Mouse (Mus musculus): ENCODE data around the gene Coa4. TPM values are rescaled to one million over a fixed set of nuclear protein-coding genes. Genes with fewer than 3 reads are reported as not detected.

Coa4 gene
- polyA plus RNA-seq, 1 experiment from 2014 or later = 21.3 TPM

DNA sequence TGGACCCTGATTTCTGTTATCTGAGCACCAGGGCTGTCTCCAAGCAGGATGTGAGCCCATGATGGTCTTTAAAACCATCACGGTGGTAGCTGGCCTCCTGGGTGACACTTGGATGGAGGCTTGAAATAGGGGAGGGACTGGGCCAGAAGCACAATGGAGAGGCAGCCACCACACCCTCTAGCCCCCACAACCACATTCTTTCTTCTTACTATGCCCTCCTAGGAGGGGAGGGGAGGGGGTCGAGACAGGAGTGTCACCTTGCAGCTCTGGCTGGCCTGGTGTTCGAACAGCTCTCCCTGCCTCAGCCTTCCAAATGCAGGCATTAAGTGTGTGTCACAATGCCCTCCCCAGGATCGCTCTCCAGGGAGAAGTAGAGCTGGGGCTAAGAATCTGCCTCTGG is 39.5 kb upstream of the Coa4 start:
- Histone ChIP-seq H3K36me3 (peaks cover 42% of the 10 kb centered on the region), H3K4me3 (no peak overlapping the region), H3K9me3 (replicated peaks) (no peaks in the 10 kb centered on the region), H3K4me1 (peaks cover 60% of the 10 kb centered on the region), H3K27me3 (ENCODE audit: low read depth, poor library complexity, severe bottlenecking) (peaks cover 5% of the 10 kb centered on the region; the same call in 1 of the 2 replicates), H3K27ac (peak overlapping the region; percentile 88)
- 78% methylated on average over 4 of the region's 4 CpGs for WGBS
- DNase-seq (ENCODE audit: low spot score) = no peak

DNA sequence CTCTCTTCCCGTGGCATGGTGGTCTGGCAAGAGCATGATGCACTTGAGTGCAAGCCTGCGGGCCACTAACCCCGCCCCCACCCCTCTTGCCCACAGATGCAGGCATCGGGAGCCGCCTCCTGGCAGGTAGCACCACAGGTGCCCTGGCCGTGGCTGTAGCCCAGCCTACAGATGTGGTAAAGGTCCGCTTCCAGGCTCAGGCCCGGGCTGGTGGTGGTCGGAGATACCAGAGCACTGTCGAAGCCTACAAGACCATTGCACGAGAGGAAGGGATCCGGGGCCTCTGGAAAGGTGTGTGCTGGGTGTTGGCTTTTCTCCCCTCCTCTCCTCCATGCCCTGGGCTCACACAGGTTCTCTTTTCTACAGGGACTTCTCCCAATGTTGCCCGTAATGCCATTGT is 38.9 kb upstream of the Coa4 start:
- Histone ChIP-seq H3K9me3 (replicated peaks) (no peaks in the 10 kb centered on the region), H3K36me3 (peaks cover 42% of the 10 kb centered on the region), H3K27me3 (ENCODE audit: low read depth, poor library complexity, severe bottlenecking) (no peaks in the 10 kb centered on the region), H3K4me3 (no peak overlapping the region), H3K27ac (no peak overlapping the region), H3K4me1 (peaks cover 54% of the 10 kb centered on the region)
- DNase-seq (ENCODE audit: low spot score) = no peak
- 87% methylated on average over 13 of the region's 13 CpGs for WGBS

DNA sequence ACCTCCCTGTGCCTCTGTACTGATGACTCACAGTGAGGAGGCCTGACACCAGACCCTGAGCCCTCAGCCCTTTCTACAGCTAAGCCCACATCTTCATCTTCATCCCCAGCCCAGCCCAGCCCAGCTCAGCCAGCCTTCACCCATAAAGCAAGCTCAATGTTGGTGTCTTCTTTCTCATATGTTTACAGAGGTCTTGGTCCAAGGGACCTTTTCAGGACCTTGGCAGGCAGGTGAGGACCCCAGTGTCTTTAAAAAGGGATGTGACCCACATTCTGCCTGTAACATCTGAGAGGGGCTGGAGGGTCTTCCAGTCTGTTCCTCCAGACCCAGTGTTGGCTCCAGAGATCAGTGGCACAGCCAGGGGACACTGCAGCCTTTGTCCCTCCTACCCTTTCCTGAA is 37.4 kb upstream of the Coa4 start:
- H3K27me3 ChIP-seq (ENCODE audit: low read depth, poor library complexity, severe bottlenecking) = no peaks in the 10 kb centered on the region
- DNase-seq (ENCODE audit: low spot score) = no peak
- no peak overlapping the region for H3K27ac ChIP-seq
- peaks cover 42% of the 10 kb centered on the region for H3K36me3 ChIP-seq
- H3K4me3 ChIP-seq = no peak overlapping the region
- H3K9me3 ChIP-seq (replicated peaks) = no peaks in the 10 kb centered on the region
- H3K4me1 ChIP-seq = peaks cover 39% of the 10 kb centered on the region

DNA sequence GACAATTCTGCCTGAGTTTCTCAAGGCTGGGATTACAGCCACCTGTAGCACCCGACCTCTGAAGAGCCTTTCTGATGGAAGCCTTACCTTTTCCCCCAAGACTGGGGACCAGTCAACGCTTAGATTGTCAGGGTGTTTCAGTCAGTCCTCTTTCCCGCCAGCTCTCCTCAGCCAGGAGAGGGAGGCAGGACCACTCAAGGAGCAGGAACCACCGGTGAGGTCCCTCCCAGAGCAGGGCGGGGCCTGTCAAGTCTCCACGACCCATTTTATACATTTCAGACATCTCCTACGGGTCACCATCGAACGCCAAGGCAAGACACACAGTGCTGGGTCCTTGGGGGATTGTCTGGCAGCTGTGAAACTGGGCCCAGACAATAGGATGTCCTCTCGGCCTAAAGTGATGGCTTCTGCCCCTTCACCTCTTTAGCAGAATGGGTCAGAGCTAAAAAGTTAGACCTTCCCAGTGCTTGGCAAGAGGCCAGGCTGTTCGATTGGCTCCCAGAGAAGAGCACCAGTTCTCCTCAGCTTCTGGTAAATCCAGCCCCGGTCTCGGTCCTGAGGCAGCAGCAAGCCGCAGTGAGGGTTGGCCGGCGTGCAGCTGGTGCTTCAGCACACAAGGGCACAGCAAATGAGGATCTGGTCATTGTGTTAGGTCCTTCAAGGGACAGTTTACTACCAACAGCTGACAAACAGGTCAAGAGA is 36.4 kb upstream of the Coa4 start:
- Histone ChIP-seq H3K27me3 (ENCODE audit: low read depth, poor library complexity, severe bottlenecking) (no peaks in the 10 kb centered on the region), H3K4me3 (no peak overlapping the region), H3K9me3 (replicated peaks) (no peaks in the 10 kb centered on the region), H3K27ac (peak overlapping the region; percentile 21; the same call in 1 of the 2 replicates), H3K36me3 (peaks cover 42% of the 10 kb centered on the region), H3K4me1 (peaks cover 29% of the 10 kb centered on the region)
- no peak for DNase-seq (ENCODE audit: low spot score)
- WGBS = 79% methylated on average over 16 of the region's 16 CpGs

DNA sequence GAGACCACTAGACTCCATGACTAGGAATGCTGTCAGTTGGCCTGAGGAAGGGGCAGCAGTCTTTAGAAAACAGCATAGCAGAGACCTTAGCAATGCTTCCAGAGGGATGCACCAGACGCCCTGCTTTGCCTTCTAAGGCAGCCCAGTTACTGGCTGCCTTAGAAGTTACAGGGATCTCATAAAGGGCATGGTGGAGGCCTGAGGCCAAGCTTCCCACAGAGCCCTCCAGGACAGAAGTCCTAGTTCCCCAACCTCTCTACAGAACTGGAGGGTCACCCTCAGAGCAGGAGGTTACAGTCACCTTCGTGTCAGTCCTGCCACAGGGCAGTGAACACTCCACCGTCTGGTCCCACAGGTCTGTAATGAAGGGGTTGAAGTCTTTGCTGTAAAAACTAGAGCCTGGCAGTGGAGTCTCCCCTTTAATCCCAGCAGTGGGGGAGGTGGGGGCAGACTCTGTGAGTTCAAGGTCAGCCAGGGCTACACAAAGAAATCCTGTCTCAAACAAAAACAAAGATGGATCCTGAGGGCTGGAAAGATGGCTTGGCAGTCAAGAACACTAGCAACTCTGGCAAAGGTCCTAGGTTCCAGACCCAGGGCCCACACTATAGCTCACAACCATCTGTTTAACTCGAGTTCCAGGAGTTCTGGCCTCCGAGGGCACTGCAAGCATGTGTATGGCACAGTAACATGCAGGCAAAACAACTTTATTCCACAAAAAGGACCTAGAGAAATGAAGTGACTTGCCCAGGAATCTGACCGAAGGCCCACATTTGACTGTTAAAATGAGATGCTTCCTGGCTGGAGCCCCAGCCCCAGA is 35.6 kb upstream of the Coa4 start:
- no peaks in the 10 kb centered on the region for H3K27me3 ChIP-seq (ENCODE audit: low read depth, poor library complexity, severe bottlenecking)
- no peak overlapping the region for H3K27ac ChIP-seq
- 72% methylated on average over 6 of the region's 6 CpGs for WGBS
- peaks cover 21% of the 10 kb centered on the region for H3K4me1 ChIP-seq
- H3K36me3 ChIP-seq = peaks cover 41% of the 10 kb centered on the region
- H3K4me3 ChIP-seq = no peak overlapping the region
- no peaks in the 10 kb centered on the region for H3K9me3 ChIP-seq (replicated peaks)
- DNase-seq (ENCODE audit: low spot score) = no peak

DNA sequence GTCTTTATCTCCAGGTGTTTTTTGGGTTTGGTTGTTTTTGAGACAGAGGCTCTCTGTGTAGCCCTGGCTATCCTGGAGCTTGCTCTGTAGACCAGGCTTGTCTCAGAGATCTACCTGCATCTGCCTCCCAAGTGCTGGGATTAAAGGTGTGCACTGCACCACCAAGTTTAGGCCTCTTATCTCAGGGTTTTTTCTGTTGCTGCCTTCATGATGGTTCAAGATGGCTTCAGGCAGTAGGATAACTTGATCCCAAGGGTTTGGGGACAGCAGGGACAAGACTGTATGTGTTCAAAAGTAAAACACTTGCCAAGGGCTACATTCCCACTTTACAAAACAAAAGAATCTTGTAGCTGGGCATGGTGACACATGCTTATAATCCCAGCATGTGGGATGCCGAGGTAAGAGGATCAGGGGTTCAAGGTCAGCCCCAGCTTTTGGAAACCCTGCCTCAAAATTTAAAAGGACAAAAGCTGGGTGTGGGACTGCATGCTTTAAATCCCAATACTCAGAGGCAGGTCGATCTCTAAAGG is 35.0 kb upstream of the Coa4 start:
- no peak overlapping the region for H3K27ac ChIP-seq
- peaks cover 14% of the 10 kb centered on the region for H3K4me1 ChIP-seq
- no peak for DNase-seq (ENCODE audit: low spot score)
- no peak overlapping the region for H3K4me3 ChIP-seq
- no peaks in the 10 kb centered on the region for H3K27me3 ChIP-seq (ENCODE audit: low read depth, poor library complexity, severe bottlenecking)
- peaks cover 34% of the 10 kb centered on the region for H3K36me3 ChIP-seq
- WGBS = 68% methylated on average over 2 of the region's 2 CpGs
- H3K9me3 ChIP-seq (replicated peaks) = no peaks in the 10 kb centered on the region

DNA sequence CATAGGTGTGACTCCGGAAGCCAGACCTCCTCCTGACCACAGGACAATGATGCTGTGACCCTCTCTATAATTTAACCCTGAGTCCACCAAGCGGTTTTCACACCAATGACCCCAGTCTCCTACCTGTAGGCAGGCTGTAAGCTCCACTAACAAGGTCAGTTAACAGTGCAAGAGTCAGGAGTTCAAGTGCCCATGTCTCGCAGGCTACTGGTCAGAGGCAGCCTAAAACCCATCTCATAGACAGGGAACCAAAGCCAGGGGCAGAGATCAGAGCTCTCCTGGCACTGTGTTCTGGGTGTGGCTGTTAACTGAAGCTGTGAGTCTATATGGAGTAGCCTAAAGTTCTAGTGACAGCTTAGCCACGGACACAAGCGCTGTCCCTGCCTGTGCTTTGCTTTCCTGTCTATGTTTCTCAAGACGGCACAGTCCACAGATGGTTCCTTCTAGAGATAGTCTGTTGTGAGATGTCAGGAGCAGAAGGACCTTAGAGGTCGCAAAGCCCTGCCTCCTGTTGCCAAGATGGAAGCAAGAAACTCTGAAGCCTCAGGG is 34.4 kb upstream of the Coa4 start:
- Histone ChIP-seq H3K36me3 (peaks cover 29% of the 10 kb centered on the region), H3K4me1 (0 out of 2 replicates have a peak, but pooled peaks cover 9% of the 10 kb centered on the region), H3K27me3 (ENCODE audit: low read depth, poor library complexity, severe bottlenecking) (no peaks in the 10 kb centered on the region), H3K4me3 (no peak overlapping the region), H3K27ac (no peak overlapping the region), H3K9me3 (replicated peaks) (no peaks in the 10 kb centered on the region)
- WGBS = 85% methylated on average over 7 of the region's 7 CpGs
- no peak for DNase-seq (ENCODE audit: low spot score)

DNA sequence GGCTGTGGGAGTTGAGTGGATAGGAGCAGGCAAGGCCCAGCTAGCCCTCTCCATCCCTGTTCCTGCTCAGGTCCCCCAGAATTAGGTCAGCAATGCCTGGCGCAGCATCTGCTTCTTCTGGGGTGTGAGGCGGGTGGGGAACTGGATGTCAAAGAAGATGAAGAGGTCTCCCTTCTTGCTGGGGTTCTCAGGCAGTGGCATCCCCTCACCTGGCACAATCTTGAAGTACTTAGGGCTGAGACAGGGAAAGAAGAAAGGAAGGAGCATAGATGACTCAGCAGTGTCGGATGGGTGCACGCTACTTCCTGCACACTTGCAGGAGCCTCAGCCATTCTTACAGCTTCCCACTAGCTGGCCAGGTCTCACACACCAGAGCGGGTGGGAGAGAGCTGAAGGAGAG is 33.8 kb upstream of the Coa4 start:
- Histone ChIP-seq H3K27ac (no peak overlapping the region), H3K9me3 (replicated peaks) (no peaks in the 10 kb centered on the region), H3K36me3 (peaks cover 22% of the 10 kb centered on the region), H3K27me3 (ENCODE audit: low read depth, poor library complexity, severe bottlenecking) (no peaks in the 10 kb centered on the region), H3K4me1 (peaks cover 6% of the 10 kb centered on the region), H3K4me3 (no peak overlapping the region)
- WGBS = 89% methylated on average over 5 of the region's 5 CpGs
- DNase-seq (ENCODE audit: low spot score) = no peak

DNA sequence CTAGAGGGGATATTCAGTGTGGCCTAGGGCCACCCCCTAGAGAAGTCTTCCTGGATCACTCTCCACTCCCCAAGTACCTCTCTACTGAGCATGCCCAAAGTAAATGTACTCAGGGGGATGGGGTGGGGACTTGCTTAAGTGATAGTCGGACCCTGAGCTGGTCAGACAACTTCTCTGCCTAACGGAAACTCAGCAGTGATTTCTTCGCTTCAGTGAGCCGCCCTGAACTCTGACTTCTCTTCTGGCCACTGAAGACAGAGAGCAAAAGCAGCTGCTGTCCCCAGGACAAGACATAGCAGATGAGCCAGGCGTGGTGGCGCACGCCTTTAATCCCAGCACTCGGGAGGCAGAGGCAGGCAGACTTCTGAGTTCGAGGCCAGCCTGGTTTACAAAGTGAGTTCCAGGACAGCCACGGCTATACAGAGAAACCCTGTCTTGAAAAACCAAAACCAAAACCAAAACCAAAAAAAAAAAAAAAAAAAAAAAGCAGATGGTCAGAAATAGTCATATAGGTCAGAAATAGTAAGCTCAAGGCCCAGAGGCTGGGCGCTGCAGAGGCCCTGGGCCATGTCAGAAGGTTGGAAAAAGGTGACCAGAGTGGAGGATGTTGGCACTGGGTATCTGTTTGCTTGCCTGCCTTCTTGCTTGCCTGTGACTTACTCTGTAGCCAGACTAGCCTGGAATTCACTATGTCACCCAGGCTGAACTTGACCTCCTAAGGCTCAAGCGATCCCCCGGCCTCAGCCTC is 32.0 kb upstream of the Coa4 start:
- no peaks in the 10 kb centered on the region for H3K9me3 ChIP-seq (replicated peaks)
- H3K27ac ChIP-seq = no peak overlapping the region
- WGBS = 88% methylated on average over 13 of the region's 13 CpGs
- no peaks in the 10 kb centered on the region for H3K27me3 ChIP-seq (ENCODE audit: low read depth, poor library complexity, severe bottlenecking)
- H3K4me1 ChIP-seq = peaks cover 12% of the 10 kb centered on the region
- no peak overlapping the region for H3K4me3 ChIP-seq
- H3K36me3 ChIP-seq = peaks cover 4% of the 10 kb centered on the region
- no peak for DNase-seq (ENCODE audit: low spot score)

DNA sequence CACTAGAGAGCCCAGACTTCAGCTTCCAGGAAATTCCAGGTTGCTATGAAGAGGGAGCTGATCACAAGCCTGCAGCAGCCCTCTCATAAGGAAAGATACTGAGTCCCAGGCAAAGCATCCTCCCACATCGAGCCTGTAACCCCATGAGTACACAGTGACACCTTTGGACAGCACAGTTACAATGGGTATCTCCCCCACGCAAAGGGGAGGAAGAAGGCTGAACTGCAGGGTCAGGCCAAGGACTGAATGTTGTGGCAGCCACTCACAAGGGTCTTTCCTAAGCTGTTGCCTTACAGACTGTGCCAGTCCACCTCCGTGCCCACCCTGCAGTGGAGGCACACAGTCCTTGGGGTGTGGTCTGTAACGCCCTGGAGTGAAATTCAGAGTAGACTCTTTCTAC is 30.4 kb upstream of the Coa4 start:
- Histone ChIP-seq H3K27ac (no peak overlapping the region), H3K36me3 (no peaks in the 10 kb centered on the region), H3K4me3 (no peak overlapping the region), H3K9me3 (replicated peaks) (no peaks in the 10 kb centered on the region), H3K27me3 (ENCODE audit: low read depth, poor library complexity, severe bottlenecking) (no peaks in the 10 kb centered on the region), H3K4me1 (peaks cover 9% of the 10 kb centered on the region)
- no peak for DNase-seq (ENCODE audit: low spot score)
- WGBS = 78% methylated on average over 4 of the region's 4 CpGs

DNA sequence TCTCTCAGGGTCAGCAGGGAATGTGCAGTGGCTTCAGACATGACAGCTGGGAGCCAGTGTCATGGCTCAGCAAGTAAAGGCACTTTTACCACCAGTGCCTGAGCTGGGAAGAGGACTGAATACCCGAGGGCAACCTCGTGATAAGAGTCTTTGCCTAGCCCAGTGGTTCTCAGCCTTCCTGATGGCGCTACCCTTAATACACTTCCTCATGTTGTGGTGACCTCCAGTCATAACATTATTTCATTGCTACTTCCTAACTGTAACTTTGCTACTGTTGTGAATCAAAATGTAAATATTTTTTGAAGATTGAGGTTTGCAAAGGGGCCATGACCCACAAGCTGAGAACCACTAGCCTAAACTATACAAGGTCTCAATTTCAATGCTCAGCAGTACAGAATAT is 28.2 kb upstream of the Coa4 start:
- no peaks in the 10 kb centered on the region for H3K36me3 ChIP-seq
- WGBS = 66% methylated on average over 3 of the region's 3 CpGs
- no peak overlapping the region for H3K4me3 ChIP-seq
- H3K27ac ChIP-seq = no peak overlapping the region
- peaks cover 9% of the 10 kb centered on the region for H3K4me1 ChIP-seq
- no peaks in the 10 kb centered on the region for H3K9me3 ChIP-seq (replicated peaks)
- no peaks in the 10 kb centered on the region for H3K27me3 ChIP-seq (ENCODE audit: low read depth, poor library complexity, severe bottlenecking)
- no peak for DNase-seq (ENCODE audit: low spot score)

DNA sequence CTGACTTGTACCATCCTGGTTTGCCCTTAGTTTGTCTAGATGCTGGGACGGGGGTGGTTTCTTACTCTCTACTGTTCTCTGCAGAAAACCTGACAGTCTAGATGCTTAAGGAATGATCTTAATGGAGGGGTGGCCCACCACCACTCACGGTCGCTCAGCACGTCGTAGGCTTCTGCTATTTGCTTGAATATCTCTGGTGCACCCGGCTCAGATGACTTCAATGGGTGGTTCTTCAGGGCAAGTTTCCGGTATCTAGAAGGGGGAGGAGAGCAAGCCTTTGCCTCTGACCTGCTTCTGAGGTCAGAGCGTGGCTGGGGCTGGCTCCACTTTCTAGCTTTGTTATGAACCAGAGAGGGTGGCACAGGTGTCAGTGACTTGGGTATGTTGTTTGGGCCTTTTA is 25.3 kb upstream of the Coa4 start:
- Histone ChIP-seq H3K9me3 (replicated peaks) (no peaks in the 10 kb centered on the region), H3K4me3 (no peak overlapping the region), H3K27me3 (ENCODE audit: low read depth, poor library complexity, severe bottlenecking) (no peaks in the 10 kb centered on the region), H3K27ac (no peak overlapping the region), H3K36me3 (no peaks in the 10 kb centered on the region), H3K4me1 (peaks cover 9% of the 10 kb centered on the region)
- no peak for DNase-seq (ENCODE audit: low spot score)
- 81% methylated on average over 8 of the region's 8 CpGs for WGBS
